Mouse (Mus musculus) small intestine, adult 2 months (tissue): ENCODE results near the gene Rint1. TPM values are rescaled to one million over a fixed set of nuclear protein-coding genes. Genes with fewer than 3 reads are reported as not detected.

Source experiments
- H3K27ac ChIP-seq: fragments of 200-500 bp; 2 replicates; pipeline ENCODE4 v1.5.1; 2012; ENCODE audit warnings: low read depth, low read length, control low read depth, inconsistent platforms; ENCODE audit not compliant: insufficient read depth
- H3K27me3 ChIP-seq: fragments of 200-500 bp; 2 replicates; pipeline ENCODE4 v1.6.1; 2012; ENCODE audit warnings: mild to moderate bottlenecking, moderate library complexity, low read length, inconsistent platforms; ENCODE audit not compliant: control insufficient read depth, insufficient read depth
- H3K36me3 ChIP-seq: fragments of 200-500 bp; 2 replicates; pipeline ENCODE4 v1.6.1; 2012; ENCODE audit warnings: mild to moderate bottlenecking, low read length, control low read depth, inconsistent platforms; ENCODE audit not compliant: control insufficient read depth, insufficient read depth
- H3K4me1 ChIP-seq: fragments of 200-500 bp; 2 replicates; pipeline ENCODE4 v1.6.1; 2012; ENCODE audit warnings: low read length, inconsistent platforms, mixed read lengths; ENCODE audit not compliant: control insufficient read depth, insufficient read depth, insufficient read length
- H3K4me3 ChIP-seq: fragments of 200-500 bp; 2 replicates; pipeline ENCODE4 v1.5.1; 2012; ENCODE audit warnings: low read depth, mild to moderate bottlenecking, control low read depth, inconsistent platforms, low read length, moderate library complexity
- CTCF ChIP-seq: fragments of 200-500 bp; IDR thresholded peaks from 2 replicates; pipeline ENCODE4 v1.5.1; 2012; ENCODE audit warnings: low read depth, mild to moderate bottlenecking, control low read depth, inconsistent platforms, low read length, moderate library complexity, mixed read lengths; ENCODE audit not compliant: insufficient replicate concordance, insufficient read length; ENCODE audit errors: extremely low read depth
- POLR2A ChIP-seq: fragments of 200-500 bp; IDR thresholded peaks from 2 replicates; pipeline ENCODE4 v1.6.1; 2012; ENCODE audit warnings: low read depth, mild to moderate bottlenecking, control low read depth, inconsistent platforms, low read length, moderate library complexity
- WGBS: fragments of 180-500 bp; shearing (Covaris S2); methylation state at CpG from one replicate; pipeline ENCODE4 v1.1.7; 2018; 5-methylcytosine and 5-hydroxymethylcytosine counted together
- polyA plus RNA-seq: library from polyadenylated mRNA; depleted of rRNA; stranded (reverse); fragments of >200 nt; gene quantifications from 2 replicates; pipeline ENCODE4 v1.2.3, GENCODE M21; 2012

The Rint1 gene
- polyA plus RNA-seq, 1 experiment = 3.9 TPM

DNA sequence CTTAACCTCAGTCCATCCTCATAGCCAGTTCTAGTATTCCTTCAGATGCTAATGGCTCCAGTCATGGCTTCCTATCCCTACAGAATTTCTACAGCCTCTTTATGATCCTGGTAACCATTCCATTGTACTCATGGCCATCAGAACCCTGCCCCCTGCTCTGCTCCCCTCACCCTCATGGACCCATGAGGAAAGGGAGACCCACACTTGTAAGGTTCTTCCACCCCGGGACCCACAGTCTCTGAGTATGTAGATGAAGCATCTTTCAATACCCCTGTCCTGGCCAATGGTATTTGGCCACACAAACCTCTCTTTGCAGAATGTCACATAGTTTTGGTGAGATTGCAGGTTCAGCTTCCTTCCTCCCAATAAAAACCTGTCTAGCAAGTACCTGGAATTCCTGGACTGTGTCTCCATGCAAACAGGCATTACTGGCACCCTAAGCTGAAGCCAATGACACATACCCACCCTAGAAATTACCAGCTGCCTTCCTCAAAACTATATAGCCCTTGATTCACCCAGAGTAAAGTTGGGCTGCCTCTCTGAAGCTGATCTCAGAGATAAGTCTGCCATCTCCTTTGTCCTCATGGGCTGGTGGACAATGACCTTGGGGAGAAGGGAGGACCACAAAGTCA, 71.7 kb downstream of the Rint1 start:
- H3K4me1 ChIP-seq = no peaks in the 10 kb centered on the region
- WGBS = 88% methylated on average over 1 of the region's 1 CpGs

DNA sequence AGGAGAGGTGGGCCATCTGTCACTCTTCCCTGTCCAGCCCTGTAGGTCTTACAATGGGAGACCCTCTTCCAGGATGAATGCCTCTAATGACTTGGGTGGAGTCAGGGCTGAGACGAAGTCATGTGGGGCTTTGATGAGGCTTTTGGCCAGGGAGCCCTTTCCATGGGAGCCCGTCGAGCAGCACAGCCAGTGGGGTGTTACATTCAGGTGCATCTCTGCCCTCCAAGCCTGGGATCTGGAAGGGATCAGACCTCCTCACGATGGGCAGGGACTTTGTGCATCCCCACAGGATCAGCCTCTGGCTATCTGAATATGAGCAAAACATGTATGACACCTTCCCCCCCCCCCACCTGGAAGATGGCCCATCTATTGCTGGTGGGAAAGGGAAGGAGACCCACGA, 72.4 kb downstream of the Rint1 start:
- Histone ChIP-seq H3K4me3 (no peak overlapping the region), H3K4me1 (no peaks in the 10 kb centered on the region), H3K27me3 (no peaks in the 10 kb centered on the region), H3K27ac (no peak overlapping the region), H3K36me3 (peaks cover 11% of the 10 kb centered on the region)
- TF ChIP-seq CTCF (no peak), POLR2A (no peak)
- WGBS = 88% methylated on average over 5 of the region's 5 CpGs

More for the DNA sequence above, 71.7 kb downstream of the Rint1 start:
- Histone ChIP-seq H3K4me3 (no peak overlapping the region), H3K36me3 (peaks cover 12% of the 10 kb centered on the region), H3K27me3 (no peaks in the 10 kb centered on the region), H3K27ac (no peak overlapping the region)
- TF ChIP-seq CTCF = no peak
- no peak for TF ChIP-seq POLR2A

DNA sequence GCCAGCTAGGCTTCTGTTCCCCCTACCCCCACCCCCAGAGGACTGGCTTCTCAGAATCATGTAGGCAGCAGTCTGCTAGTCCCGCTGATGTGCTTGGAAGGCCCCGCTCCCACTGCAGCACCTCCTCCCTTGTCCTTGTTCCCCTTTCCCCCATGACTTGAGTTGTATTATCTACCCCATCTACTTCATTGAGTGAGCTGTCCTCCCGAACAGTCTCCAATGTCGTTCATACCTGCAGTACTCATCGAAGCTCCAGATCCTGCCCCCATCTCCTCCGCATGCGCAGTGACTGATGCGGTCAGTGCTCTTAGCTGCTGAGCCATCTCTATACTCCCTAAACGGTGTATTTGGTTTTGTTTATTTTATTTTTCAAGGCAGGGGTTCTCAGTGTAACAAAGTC, 74.2 kb downstream of the Rint1 start:
- Histone ChIP-seq H3K4me1 (no peaks in the 10 kb centered on the region), H3K4me3 (no peak overlapping the region), H3K27me3 (no peaks in the 10 kb centered on the region), H3K36me3 (peaks cover 5% of the 10 kb centered on the region), H3K27ac (no peak overlapping the region)
- WGBS = 91% methylated on average over 9 of the region's 9 CpGs
- TF ChIP-seq CTCF (no peak), POLR2A (no peak)

DNA sequence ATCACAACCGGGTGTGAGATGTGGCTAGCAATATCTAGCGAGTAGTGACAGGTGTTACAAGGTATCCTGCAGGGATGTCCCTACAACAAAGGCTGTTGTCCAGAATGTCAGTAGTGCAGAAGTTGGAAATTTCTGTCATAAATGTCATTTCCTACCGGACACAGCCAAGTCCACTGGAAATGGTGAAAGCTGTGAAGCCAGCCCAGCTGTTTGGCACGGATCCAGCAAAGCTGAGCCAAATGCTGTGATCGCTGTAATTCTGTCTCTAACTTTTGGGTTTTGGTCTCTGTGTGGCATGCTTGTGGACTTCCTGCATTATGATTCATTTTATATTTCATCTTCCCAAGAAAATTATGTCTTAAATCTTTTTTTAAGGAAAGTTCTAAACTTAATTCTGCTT, 74.8 kb downstream of the Rint1 start:
- WGBS = 34% methylated on average over 5 of the region's 5 CpGs
- TF ChIP-seq CTCF = no peak
- no peak for TF ChIP-seq POLR2A
- Histone ChIP-seq H3K36me3 (peaks cover 3% of the 10 kb centered on the region; the same call in 1 of the 2 replicates), H3K4me3 (no peak overlapping the region), H3K4me1 (no peaks in the 10 kb centered on the region), H3K27me3 (no peaks in the 10 kb centered on the region), H3K27ac (no peak overlapping the region)

DNA sequence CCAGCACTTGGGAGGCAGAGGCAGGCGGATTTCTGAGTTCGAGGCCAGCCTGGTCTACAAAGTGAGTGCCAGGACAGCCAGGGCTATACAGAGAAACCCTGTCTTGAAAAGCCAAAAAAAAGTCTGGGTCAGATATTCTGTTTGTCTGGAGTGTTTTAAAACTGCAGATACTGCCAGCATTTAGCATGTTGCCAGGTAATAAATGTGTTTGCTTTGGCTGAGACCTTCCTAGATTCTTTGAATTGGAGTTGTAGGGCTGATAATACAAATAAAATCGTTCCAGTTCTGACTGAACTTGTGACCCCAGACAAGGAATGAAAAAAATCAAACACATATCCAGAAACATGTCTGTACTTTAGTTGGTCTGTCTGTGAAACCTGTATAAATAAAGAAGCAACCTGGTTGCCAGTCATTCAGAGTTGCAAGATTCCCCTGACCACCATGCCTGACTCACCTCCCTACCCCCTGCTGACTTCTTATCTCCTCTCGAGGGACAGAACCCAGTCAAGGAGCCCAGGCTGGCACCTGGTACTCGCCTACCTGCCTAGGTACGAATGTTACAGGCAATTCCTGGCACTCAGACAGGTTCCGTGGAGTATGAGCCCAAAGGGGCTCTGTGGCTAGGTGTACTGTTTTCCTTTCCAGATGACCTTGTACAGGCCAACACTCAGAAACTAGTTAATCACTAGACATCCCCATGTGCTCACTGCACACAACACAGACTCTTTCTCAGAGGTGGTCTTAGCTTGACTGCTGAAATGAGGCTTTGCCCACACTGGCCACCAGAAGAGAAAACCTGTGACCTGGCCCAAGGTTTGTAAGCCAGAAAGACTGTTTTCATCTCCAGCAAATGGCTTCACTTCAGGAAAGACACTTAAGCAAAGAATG, 75.9 kb downstream of the Rint1 start:
- Histone ChIP-seq H3K4me3 (no peak overlapping the region), H3K27me3 (no peaks in the 10 kb centered on the region), H3K27ac (no peak overlapping the region), H3K36me3 (peaks cover 1% of the 10 kb centered on the region; the same call in 1 of the 2 replicates), H3K4me1 (no peaks in the 10 kb centered on the region)
- TF ChIP-seq CTCF = no peak
- no peak for TF ChIP-seq POLR2A
- WGBS = 32% methylated on average over 7 of the region's 7 CpGs

DNA sequence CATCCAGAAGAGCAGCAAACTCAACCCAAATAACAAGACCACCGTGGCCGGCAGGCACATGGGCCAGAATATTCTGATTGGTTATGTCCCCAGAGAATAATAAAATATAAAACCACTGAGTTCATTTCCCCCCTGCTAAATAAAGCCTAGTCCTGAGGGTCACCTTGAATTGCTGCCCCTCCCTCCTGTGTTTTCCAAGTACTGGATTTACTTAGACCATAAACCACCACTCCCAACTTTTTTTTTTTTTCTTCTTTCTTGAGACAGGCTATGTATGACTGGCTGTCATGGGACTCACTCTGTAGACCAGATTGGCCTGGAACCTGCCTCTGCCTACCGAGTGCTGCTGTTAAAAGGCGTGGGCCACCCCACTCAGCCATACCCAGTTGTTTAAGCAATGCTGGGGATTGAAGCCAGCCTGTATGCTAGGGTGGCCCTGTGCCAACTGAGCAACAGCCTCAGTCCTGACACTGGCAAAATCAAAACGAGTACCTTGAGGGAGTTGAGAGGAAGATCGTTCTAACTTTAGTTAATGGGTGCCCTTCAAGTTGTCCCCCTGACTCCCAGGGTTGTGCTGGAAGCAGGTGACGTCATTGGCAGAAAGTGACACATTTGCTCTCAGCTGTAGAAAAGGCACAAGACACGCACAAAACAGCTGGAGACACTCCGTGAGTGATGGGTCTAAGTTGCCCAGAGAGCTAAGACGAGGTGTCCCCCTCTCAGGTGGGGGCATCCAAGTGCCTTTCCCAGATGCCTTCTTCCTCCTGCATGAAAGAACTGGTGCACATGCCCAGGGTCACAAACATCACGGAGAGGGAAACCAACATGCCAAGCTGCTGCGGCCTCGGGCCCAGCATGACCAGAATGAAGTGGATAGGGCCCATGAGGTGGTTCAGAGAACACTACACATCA, 76.8 kb downstream of the Rint1 start:
- H3K4me3 ChIP-seq = no peak overlapping the region
- no peaks in the 10 kb centered on the region for H3K27me3 ChIP-seq
- H3K36me3 ChIP-seq = peaks cover 1% of the 10 kb centered on the region; the same call in 1 of the 2 replicates
- no peak for TF ChIP-seq CTCF
- no peak for TF ChIP-seq POLR2A
- H3K27ac ChIP-seq = no peak overlapping the region
- H3K4me1 ChIP-seq = no peaks in the 10 kb centered on the region
- 57% methylated on average over 13 of the region's 13 CpGs for WGBS
